Mouse (Mus musculus) embryonic stem cell, embryonic (primary cell): ENCODE measurements around the gene Pax4.

Source experiments
- CTCF ChIA-PET, 4 experiments: fragments of 300-600 bp in 2 of 4; fragments of 350-600 bp in 2 of 4; sonication (Branson Sonifier 250); formaldehyde crosslinking; loops; one replicate each; lab custom pipeline; 2022; ENCODE audit warnings: inconsistent platforms in 2 of 4; lab: Charles Lee
- POLR2A ChIA-PET, 4 experiments: fragments of 300-600 bp in 2 of 4; fragments of 350-600 bp in 2 of 4; sonication (Branson Sonifier 250); formaldehyde crosslinking; loops; one replicate each; lab custom pipeline; 2022; ENCODE audit warnings: antibody characterized with exemption in 4 of 4, inconsistent platforms in 1 of 4; lab: Charles Lee

Pax4 gene

DNA sequence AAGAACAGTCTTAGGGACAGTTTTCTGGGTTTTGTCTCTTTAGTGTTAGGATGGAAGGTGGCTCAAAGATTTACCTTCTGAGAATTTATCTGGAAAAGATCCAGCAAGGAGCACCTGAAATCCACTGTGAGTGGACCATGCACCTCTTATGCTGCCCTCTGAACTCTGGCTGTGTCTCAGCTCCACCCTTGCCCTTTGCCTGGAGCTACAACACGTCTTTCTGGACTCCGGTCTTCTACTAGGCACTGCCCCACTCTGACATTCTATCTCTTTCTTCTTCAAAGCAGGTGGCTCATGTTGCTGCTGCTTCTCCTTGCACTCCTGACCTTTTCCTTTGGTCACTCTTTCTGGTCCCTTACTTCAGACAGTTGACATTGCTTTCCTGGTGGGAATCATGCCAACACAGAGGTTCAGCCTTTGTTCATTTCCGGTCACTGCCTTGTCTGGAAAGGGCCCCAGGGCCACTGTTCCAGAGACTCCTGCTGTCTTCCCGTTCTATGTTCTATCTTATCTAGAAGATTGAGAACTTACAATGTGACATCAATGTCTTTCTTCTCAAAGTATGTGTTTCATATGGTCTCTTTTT lies 21.0 kb upstream of the Pax4 start:
- ChIA-PET POLR2A (interaction anchor here in 3 of 4 experiments (0.9 to 2.7 kb wide), 3 partner anchors 10 kb away, joined by 3 to 10 read pairs (median 7); no protein-coding TSS in a partner anchor), CTCF (interaction anchor here in 1 of 4 experiments (0.6 kb wide), 2 partner anchors 525 to 565 kb away, joined by 3 to 5 read pairs; no protein-coding TSS in a partner anchor)

DNA sequence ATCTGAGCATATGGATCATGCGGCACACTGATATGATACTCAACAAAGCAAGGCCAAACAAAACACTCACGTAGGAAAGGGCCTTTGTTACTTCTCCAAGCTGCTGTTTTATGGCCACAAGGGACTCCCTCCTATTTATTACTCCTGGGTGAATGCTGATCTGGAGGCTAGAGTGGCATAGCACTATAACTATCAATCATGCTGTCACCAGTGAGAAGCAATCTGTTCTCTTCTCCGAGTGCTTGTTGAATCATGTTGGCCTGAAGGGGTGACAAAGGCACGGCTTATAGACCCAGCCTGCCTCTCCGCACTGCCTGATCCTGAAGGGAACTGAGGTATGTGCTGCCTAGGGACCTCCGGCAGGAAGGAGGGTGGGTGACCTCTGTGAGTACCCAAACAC lies 15.5 kb upstream of the Pax4 start:
- POLR2A ChIA-PET: interaction anchor here in 2 of 4 experiments (1.2 to 1.8 kb wide), 2 partner anchors 15 to 27 kb away, joined by 3 to 5 read pairs; no protein-coding TSS in a partner anchor
- CTCF ChIA-PET: no interaction called here

DNA sequence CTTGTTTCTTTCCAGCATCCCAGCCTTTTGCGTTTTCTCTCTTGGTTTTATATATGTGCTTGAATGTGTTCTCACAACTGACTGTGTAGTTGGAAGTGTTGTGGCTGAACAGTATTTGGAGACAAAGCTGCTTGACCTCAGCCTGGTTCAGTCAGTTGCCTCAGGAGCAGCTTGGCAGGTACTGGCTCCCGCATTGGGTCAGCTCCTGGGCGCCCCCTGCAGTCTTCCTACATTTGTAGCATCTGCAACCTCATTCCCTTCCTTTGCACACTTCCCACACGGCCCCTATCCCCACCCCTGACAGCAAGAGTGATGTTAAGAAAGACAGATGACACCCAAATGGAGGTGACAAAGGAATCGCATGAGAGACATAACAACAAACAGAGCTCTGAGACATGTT lies 11.4 kb upstream of the Pax4 start:
- ChIA-PET POLR2A (interaction anchor here in 2 of 4 experiments (0.9 to 3.9 kb wide), 7 partner anchors 14 to 39 kb away, joined by 3 to 21 read pairs (median 5); partner anchors contain the start of gene Arf5 (in 1 of the 2)), CTCF (interaction anchor here in 3 of 4 experiments (0.5 to 2.0 kb wide), 15 partner anchors 8 to 95 kb away, joined by 3 to 17 read pairs (median 3); partner anchors contain the start of genes Arf5 (in 1 of the 3) and Snd1 (in 1 of the 3))

DNA sequence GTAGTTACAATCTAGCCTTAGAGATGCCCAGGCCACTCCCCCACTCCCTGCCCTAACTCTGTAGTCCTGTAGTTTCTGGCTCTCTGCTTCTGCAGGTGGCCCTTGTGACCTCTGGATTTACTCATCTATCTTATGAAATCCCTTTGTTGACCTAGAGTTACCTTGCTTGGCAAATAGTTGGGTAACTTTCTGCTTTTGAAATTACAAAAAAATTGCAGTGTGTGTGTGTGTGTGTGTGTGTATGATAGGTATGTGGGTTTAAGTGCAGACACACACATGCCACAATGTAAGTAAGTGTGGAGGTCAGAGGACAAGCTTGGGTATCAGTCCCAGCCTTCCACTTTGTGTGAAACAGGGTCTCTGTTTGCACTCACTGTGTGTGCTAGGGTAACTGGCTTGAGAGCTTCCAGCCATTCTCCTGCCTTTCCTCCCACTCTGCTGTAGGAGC lies 10.1 kb upstream of the Pax4 start:
- ChIA-PET CTCF (interaction anchor here in 2 of 4 experiments (0.6 to 2.0 kb wide), 2 partner anchors 8 to 95 kb away, joined by 5 to 17 read pairs; no protein-coding TSS in a partner anchor), POLR2A (interaction anchor here in 1 of 4 experiments (2.0 to 3.6 kb wide), 2 partner anchors 21 to 35 kb away, joined by 5 to 20 read pairs; partner anchors contain the start of gene Arf5)

DNA sequence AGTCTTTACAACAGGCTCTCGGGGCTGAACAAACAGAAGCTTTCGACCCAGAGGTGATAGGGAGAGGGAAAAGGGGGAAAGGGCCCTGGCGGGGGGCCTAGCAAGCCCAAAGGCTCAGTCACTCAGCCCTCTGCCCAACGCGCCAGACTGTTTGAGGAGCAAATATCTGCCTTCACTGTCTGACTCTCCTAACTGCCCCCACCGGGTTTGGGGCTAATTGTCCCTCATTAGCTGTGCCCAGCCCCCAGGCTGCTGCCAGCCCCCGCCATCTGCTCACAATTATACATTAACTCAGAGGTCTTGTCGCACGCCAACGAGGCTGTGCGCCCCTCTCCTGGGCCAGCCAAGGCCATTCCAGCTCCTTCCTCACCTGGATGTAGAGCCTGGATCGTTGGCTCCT lies 1.8 kb upstream of the Pax4 start:
- POLR2A ChIA-PET: interaction anchor here in 3 of 4 experiments (0.6 to 2.9 kb wide), 9 partner anchors 13 to 104 kb away, joined by 3 to 10 read pairs (median 4); no protein-coding TSS in a partner anchor
- CTCF ChIA-PET: interaction anchor here in 2 of 4 experiments (1.2 to 2.4 kb wide), 2 partner anchors 9 kb away, joined by 3 to 17 read pairs; no protein-coding TSS in a partner anchor

DNA sequence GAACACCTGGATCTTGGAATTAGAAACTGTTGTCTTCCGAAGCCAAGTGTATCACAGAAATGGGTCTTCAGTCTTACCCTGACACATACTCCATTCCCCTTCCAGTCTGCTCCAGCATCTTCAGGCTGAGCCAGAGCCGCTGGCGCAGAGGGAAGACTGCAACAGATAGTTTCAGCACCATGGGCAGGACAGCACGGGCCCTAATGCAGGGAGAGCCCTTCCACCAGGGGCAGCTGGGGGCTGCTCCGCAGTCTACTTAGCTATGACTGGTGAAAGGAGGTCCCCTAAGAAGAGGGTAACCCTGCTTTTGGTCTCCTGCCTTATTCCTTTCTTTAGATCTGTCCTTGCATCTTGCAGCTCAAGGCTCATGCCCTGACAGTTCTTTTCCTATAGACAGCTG lies 1.3 kb upstream of the Pax4 start:
- POLR2A ChIA-PET: interaction anchor here in 2 of 4 experiments (0.7 to 2.9 kb wide), 6 partner anchors 13 to 37 kb away, joined by 3 to 10 read pairs (median 4); no protein-coding TSS in a partner anchor
- CTCF ChIA-PET: interaction anchor here in 2 of 4 experiments (1.2 to 2.4 kb wide), 2 partner anchors 10 kb away, joined by 3 to 17 read pairs; no protein-coding TSS in a partner anchor

DNA sequence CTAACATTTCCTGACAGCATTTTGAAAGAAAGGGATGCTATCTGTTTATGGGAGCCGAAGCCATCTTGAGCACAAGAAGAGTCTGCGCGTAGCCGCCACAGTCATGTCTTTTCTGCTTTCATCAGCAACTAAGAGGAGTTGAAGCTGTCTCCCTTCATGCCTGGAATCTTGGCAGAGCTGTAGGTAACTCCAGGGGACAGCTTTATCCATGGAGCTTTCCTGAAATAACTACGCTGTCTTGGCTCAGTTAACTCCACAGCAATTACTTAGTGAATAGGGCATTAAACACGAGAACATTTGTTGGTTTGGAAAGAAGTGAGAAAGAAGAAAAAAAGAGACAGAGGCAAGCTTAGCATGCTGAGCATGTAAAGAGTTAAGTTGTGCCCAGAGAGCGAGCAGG lies 1.2 kb downstream of the Pax4 start:
- ChIA-PET CTCF (no interaction called here), POLR2A (interaction anchor here in 1 of 4 experiments (1.0 kb wide), 1 partner anchor 32 kb away, joined by 3 read pairs; no protein-coding TSS in a partner anchor)

DNA sequence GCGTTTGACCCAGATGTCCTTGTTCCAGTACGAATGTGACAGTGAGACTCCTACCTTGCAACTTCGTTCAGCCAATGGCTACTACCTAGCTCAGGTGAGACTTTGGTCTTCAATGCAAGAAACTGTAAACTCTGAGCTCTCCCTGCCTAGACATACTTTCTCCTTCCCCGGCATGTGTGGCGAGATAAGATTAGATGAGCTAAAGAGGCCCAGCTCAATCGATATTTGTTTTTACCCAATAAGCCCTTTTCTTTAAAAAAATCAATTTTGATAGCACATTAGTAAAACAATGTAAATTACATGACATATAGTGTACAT lies 17.7 kb downstream of the Pax4 start:
- POLR2A ChIA-PET: interaction anchor here in 3 of 4 experiments (1.0 to 1.4 kb wide), 6 partner anchors 10 to 49 kb away, joined by 3 to 9 read pairs (median 4); no protein-coding TSS in a partner anchor
- CTCF ChIA-PET: interaction anchor here in 2 of 4 experiments (0.6 to 1.2 kb wide), 2 partner anchors 29 to 647 kb away, joined by 5 read pairs; no protein-coding TSS in a partner anchor

DNA sequence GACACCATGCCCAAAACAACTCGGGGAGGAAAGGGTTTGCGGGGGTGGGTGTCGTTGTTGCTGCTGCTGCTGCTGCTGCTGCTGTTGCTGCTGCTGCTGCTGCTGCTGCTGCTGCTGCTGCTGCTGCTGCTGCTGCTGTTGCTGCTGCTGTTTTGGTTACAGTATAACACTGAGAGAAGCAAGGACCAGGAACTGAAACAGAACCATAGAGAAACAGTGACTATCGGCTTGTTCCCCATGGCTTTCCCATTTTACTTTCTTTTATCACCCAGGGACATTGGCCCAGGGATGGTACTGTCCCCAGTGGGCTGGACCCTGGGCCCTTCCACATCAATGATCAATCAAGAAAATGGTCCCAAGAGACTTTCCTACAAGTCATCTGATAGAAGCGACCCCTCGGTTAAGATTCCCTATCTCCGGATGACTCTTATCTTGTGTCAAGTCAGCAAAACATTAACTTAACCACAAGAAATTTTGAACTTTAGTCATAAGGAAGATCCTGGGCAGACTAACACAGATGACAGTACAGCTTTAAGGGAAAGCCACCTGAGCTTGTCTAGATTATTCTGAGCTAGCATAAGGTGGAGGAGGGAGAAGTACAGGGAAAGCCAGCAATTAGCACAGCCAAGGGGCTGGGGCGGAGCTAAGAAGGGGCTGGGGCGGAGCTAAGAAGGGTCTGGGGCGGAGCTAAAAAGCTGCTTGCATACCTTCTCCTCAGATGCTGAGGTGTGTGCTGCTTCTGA lies 18.2 kb downstream of the Pax4 start:
- ChIA-PET POLR2A (interaction anchor here in 3 of 4 experiments (1.0 to 1.4 kb wide), 6 partner anchors 9 to 49 kb away, joined by 3 to 9 read pairs (median 4); no protein-coding TSS in a partner anchor), CTCF (interaction anchor here in 1 of 4 experiments (1.2 kb wide), 1 partner anchor 29 kb away, joined by 5 read pairs; no protein-coding TSS in a partner anchor)

DNA sequence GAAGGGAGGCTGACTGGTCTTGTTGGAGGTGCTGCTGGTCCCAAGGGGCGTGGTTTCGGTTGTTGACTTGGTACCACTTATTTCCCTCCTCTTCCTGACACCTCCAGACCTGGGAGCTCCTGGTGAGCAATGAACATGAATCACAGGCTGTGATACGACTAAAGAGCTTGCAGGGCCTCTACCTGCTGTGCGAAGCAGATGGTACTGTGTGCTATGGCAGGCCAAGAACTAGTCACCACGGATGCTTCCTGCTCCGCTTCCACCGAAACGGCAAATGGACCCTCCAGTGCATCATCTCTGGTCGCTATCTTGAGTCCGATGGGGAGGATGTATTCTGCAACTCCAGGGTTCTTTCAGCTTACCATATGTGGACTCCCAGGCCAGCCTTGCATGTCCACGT lies 19.3 kb downstream of the Pax4 start:
- ChIA-PET POLR2A (interaction anchor here in 1 of 4 experiments (1.6 kb wide), 1 partner anchor 50 kb away, joined by 5 read pairs; no protein-coding TSS in a partner anchor), CTCF (no interaction called here)

DNA sequence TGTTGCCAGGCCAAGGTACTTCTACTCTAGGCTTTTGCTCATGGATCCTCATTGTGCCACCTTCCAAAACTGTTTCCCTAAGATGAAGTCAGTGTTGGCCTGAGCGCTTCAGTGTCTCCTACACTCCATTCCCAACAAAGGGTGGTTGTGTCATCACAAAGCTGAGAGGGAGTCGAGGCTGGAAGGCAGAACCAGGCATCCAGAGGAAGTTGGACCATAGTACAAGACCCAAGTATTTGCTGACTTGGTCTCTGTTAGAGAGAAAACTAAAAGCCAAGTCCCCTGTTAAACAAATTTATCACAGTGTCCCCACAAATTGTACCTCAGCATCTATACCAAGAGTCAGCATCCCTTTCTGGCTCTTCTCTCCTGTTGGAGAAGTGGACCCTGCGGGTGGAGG lies 20.9 kb downstream of the Pax4 start, which contains the start of gene Gcc1:
Gene Gcc1, minus strand, starts transcription at position 101 of the 400 bp plus-strand sequence.
- ChIA-PET POLR2A (interaction anchor here in 3 of 4 experiments (0.6 to 1.7 kb wide), 4 partner anchors 52 to 504 kb away, joined by 3 to 5 read pairs (median 4); no protein-coding TSS in a partner anchor), CTCF (no interaction called here)

DNA sequence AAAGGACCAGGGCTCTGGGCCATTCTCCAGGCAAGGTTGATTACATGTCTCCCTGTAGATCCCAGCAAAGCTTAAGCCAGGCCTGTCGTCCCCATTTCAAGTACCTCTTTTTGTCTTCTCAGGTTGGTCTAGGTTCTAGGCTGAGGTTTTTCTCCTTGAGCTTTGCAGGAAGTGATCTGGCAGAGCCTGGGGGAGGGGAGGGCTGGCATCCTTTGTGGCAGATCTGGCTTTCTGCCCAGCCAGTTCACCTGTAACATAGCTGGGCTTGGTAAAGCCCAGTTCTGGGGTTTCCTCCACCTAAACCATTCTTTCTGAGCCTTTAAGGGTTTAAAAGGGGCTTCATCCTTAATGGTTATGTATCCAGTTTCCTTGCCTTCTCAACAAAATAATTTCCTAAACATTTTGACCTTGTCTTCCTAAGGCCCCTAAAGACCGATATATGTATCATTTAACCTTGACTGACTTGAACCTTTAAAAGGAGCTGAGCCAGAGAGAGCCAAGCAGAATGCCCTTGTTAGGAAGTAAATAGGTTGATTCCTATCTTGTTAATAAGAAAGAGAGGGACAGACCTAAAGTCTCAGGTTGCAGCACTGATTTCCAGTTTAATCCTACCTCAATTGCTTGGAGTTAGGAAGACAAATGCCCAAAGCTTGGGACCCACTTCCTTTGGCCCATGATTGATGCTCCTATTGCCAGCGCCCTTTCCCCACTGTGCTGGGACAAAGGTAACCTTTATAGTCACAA lies 21.9 kb downstream of the Pax4 start, which contains the start of gene Fscn3:
Gene Fscn3, plus strand, starts transcription at position 694 of the 744 bp plus-strand sequence.
- ChIA-PET POLR2A (interaction anchor here in 3 of 4 experiments (0.5 to 1.7 kb wide), 5 partner anchors 9 to 57 kb away, joined by 3 to 6 read pairs (median 5); no protein-coding TSS in a partner anchor), CTCF (no interaction called here)

DNA sequence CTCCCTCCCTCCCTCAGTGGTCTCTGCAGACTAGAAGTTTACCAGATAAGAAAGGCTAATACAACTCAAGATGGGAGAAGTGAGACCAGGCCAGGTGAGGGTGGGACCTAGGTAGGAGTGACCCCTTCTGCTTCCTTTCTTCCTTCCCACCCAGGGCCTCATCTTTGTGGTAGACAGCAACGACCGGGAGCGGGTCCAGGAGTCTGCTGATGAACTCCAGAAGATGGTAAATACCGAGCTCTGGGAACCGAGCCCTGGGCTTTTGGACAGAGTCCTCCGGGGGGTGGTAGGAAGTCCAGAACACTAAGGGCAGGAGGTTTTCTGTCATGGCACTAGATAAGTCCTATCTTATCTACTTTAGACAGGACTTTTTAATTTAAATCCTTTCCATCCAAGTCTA lies 24.1 kb downstream of the Pax4 start:
- POLR2A ChIA-PET: interaction anchor here in 2 of 4 experiments (0.6 to 4.2 kb wide), 6 partner anchors 12 to 595 kb away, joined by 3 to 39 read pairs (median 4); no protein-coding TSS in a partner anchor
- CTCF ChIA-PET: no interaction called here

DNA sequence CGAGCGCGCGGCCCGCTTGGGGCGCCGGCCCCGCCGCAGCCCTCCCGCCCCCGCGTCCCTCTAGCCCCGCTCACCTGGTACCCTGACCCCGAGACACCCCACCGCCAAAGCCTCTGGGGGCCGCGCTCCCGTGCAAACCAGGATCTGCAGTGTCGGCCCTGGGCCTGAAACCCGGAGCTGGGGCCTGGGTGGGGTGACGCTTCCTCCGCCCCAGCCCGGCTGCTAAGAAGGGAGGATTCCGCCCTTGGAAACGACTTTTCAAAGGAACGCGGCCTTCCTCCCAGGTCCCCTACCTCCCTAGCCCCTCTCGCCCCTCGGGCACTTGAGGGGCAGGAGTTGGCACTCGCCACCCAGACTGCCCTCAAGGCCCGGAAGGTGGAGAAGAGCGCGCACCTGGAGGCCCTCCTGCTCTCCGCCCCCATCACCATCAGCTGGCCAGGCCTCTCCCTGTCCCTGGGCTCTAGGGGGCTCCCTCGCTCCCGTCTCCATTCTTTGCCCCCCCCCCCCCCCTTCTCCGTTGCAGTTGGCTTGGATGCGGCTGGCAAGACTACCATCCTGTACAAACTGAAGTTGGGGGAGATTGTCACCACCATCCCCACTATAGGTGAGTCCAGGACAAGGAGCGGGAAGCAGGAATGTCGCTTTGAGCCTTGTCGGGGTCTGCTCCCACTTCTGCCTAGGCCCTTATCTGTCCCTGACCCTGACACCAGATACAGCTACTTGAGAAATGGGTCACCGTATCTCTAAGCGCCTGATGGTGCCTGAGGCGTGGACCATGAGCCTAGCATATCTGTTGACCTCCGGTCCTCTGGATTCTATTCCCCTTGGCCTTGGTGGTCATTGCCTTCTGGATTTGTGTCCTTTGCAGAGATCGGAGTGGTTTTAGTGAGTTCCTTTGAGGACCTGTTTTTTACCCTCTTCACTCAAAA lies 25.1 kb downstream of the Pax4 start:
- CTCF ChIA-PET: interaction anchor here in 2 of 4 experiments (0.6 to 1.3 kb wide), 5 partner anchors 11 to 600 kb away, joined by 3 to 5 read pairs (median 4); no protein-coding TSS in a partner anchor
- POLR2A ChIA-PET: interaction anchor here in 3 of 4 experiments (0.6 to 4.2 kb wide), 13 partner anchors 13 to 316 kb away, joined by 3 to 39 read pairs (median 4); no protein-coding TSS in a partner anchor

DNA sequence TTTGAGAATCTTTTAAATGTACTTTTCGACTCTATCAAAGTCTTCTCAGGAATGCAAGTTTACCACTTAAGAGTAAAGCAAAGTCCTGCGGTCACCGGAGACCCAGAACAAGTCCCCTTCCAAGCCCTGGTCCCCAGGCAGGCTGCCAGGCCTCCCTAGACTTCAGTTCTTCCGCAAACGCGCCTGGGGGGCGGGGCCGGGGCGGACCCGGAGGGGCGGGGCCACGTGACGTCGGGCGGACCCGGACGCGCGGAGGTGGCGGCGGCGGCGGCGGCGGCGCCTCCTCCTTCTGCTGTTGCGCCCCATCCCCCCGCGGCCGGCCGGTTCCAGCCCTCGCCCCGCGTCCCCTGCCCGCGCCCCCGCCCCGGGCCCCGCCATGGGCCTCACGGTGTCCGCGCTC lies 25.8 kb downstream of the Pax4 start, which contains the start of gene Arf5:
Gene Arf5, plus strand, starts transcription at position 248 of the 400 bp plus-strand sequence.
- POLR2A ChIA-PET: interaction anchor here in 3 of 4 experiments (0.6 to 4.2 kb wide), 8 partner anchors 24 to 508 kb away, joined by 3 to 39 read pairs (median 4); no protein-coding TSS in a partner anchor
- CTCF ChIA-PET: interaction anchor here in 2 of 4 experiments (0.5 to 1.3 kb wide), 6 partner anchors 12 to 601 kb away, joined by 3 to 5 read pairs (median 4); no protein-coding TSS in a partner anchor
